Mouse (Mus musculus) megakaryocyte, embryonic 14.5 days (primary cell): ENCODE measurements around the gene Med26.

Source experiments
- FLI1 ChIP-seq: IDR thresholded peaks from 2 replicates; pipeline ENCODE4 v1.6.1; 2012; ENCODE audit warnings: low read length, inconsistent platforms, mixed read lengths
- GATA1 ChIP-seq: IDR thresholded peaks from 3 replicates; pipeline ENCODE4 v1.6.1; 2012; ENCODE audit warnings: mixed read lengths, low read length, inconsistent platforms, borderline replicate concordance

GRCm38 (mm10) chr8:72496217-72496616 lies 51.9 kb downstream of the Med26 start:
- no peak for TF ChIP-seq GATA1
- no peak for TF ChIP-seq FLI1
